Mouse (Mus musculus) adrenal gland, adult (tissue): ENCODE measurements at regions not wholly inside any gene's neighbourhood (a gene's known extent, or its start where the extent isn't known, plus 50 kb on each side); places are given as distances from the start of the nearest gene placed in this dataset.
A peak's percentile ranks its signal among the peaks of the same experiment; 100 is the strongest.
"Not testable (repeated sequence)": the region's sequence is repeated elsewhere in the genome, so short reads cannot be mapped to it uniquely, and the experiment has no call there.

Experiments
- DNase-seq, 2 experiments: peaks; one replicate each; pipeline ENCODE4 v3.0.0; 2022 to 2023; ENCODE audit warnings: low spot score in 1 of 2; ENCODE audit not compliant: inconsistent age in 2 of 2

GRCm38 (mm10) chr1:78588036-78588435 is 69.6 kb upstream of the Acsl3 start:
- DNase-seq, result no peak

GRCm38 (mm10) chr1:78588660-78589059 is 69.0 kb upstream of the Acsl3 start:
- not testable (repeated sequence) for DNase-seq

- no peak for DNase-seq
Observed at GRCm38 (mm10) chr1:78590558-78590957, 67.1 kb upstream of the Acsl3 start.

GRCm38 (mm10) chr1:78593927-78594641 is 63.5 kb upstream of the Acsl3 start:
- DNase-seq, result no peak

GRCm38 (mm10) chr1:78595521-78596139 is 62.0 kb upstream of the Acsl3 start:
- no peak for DNase-seq

- peak in 1 of 2 experiments; percentile 39 for DNase-seq
Observed at GRCm38 (mm10) chr1:78598561-78598960, 59.1 kb upstream of the Acsl3 start.

- DNase-seq, result no peak
Observed at GRCm38 (mm10) chr1:78600666-78601065, 57.0 kb upstream of the Acsl3 start.

GRCm38 (mm10) chr1:78601568-78601967 is 56.1 kb upstream of the Acsl3 start:
- no peak for DNase-seq

GRCm38 (mm10) chr1:78602039-78602438 is 55.6 kb upstream of the Acsl3 start:
- DNase-seq, result no peak

GRCm38 (mm10) chr1:78602885-78603284 is 54.7 kb upstream of the Acsl3 start:
- DNase-seq, result no peak

GRCm38 (mm10) chr1:78604820-78605550 is 52.6 kb upstream of the Acsl3 start:
- no peak for DNase-seq
